Mouse (Mus musculus): ENCODE results near the gene Isg20l2. TPM values are rescaled to one million over a fixed set of nuclear protein-coding genes. Genes with fewer than 3 reads are reported as not detected.

Isg20l2 gene
- polyA plus RNA-seq, 1 experiment from 2014 or later: 40.8 TPM

Other genes starting within 250 kb of the Isg20l2 start
- gene Lrrc71, start 181.7 kb upstream of the Isg20l2 start, polyA plus RNA-seq (2015; fragmentation: Nextera tagmentation; extraction: Ambion mirVana): 0.63 and 1.0 TPM in 2 replicates
- gene Ntrk1, start 135.2 kb upstream of the Isg20l2 start, polyA plus RNA-seq (2015; fragmentation: Nextera tagmentation; extraction: Ambion mirVana): 1.4 and 2.0 TPM in 2 replicates
- 0.41 and 0.50 TPM in 2 replicates for gene Insrr, start 133.4 kb upstream of the Isg20l2 start, polyA plus RNA-seq (2015; fragmentation: Nextera tagmentation; extraction: Ambion mirVana)
- 22.6 and 25.5 TPM in 2 replicates for gene Pear1, start 106.0 kb upstream of the Isg20l2 start, polyA plus RNA-seq (2015; fragmentation: Nextera tagmentation; extraction: Ambion mirVana)
- gene Sh2d2a, start 83.6 kb upstream of the Isg20l2 start, polyA plus RNA-seq (2015; fragmentation: Nextera tagmentation; extraction: Ambion mirVana): 0.16 and 0.26 TPM in 2 replicates
- gene Prcc, start 44.7 kb upstream of the Isg20l2 start, polyA plus RNA-seq (2015; fragmentation: Nextera tagmentation; extraction: Ambion mirVana): 6.7 and 7.5 TPM in 2 replicates
- gene Hdgf, start 24.0 kb upstream of the Isg20l2 start, polyA plus RNA-seq (2015; fragmentation: Nextera tagmentation; extraction: Ambion mirVana): 82.1 and 83.1 TPM in 2 replicates
- 66.2 and 77.2 TPM in 2 replicates for gene Mrpl24, start 10.8 kb upstream of the Isg20l2 start, polyA plus RNA-seq (2015; fragmentation: Nextera tagmentation; extraction: Ambion mirVana)
- gene Rrnad1, start 403 bp downstream of the Isg20l2 start, polyA plus RNA-seq (2015; fragmentation: Nextera tagmentation; extraction: Ambion mirVana): 19.8 and 20.3 TPM in 2 replicates
- 29.4 and 43.3 TPM in 2 replicates for gene Crabp2, start 18.4 kb downstream of the Isg20l2 start, polyA plus RNA-seq (2015; fragmentation: Nextera tagmentation; extraction: Ambion mirVana)
- gene Nes, start 40.8 kb downstream of the Isg20l2 start, polyA plus RNA-seq (2015; fragmentation: Nextera tagmentation; extraction: Ambion mirVana): 7.7 and 10.2 TPM in 2 replicates
- 0.34 and 0.52 TPM in 2 replicates for gene Bcan, start 69.9 kb downstream of the Isg20l2 start, polyA plus RNA-seq (2015; fragmentation: Nextera tagmentation; extraction: Ambion mirVana)
- gene Hapln2, start 97.3 kb downstream of the Isg20l2 start, polyA plus RNA-seq (2015; fragmentation: Nextera tagmentation; extraction: Ambion mirVana): 0.18 TPM in 1 of 2 replicates, not detected in the other
- 29.7 and 30.1 TPM in 2 replicates for gene Gpatch4, start 112.8 kb downstream of the Isg20l2 start, polyA plus RNA-seq (2015; fragmentation: Nextera tagmentation; extraction: Ambion mirVana)
- gene Naxe, start 128.2 kb downstream of the Isg20l2 start, polyA plus RNA-seq (2015; fragmentation: Nextera tagmentation; extraction: Ambion mirVana): 166 and 173 TPM in 2 replicates
- gene Ttc24, start 148.0 kb downstream of the Isg20l2 start, polyA plus RNA-seq (2015; fragmentation: Nextera tagmentation; extraction: Ambion mirVana): not detected in 2 replicates
- gene Iqgap3, start 151.7 kb downstream of the Isg20l2 start, polyA plus RNA-seq (2015; fragmentation: Nextera tagmentation; extraction: Ambion mirVana): 17.1 and 22.0 TPM in 2 replicates
- 15.4 and 18.2 TPM in 2 replicates for gene Mef2d, start 212.1 kb downstream of the Isg20l2 start, polyA plus RNA-seq (2015; fragmentation: Nextera tagmentation; extraction: Ambion mirVana)

All from stomach, embryonic 16.5 days (tissue).